Mouse (Mus musculus): ENCODE results near the gene Ints3.

GRCm38 (mm10) chr3:90373432-90374028 is 59.9 kb downstream of the Ints3 start:
- TF ChIP-seq CTCF (IDR thresholded peaks at IDR 0.05; ENCODE audit: borderline replicate concordance, extremely low read depth, insufficient read depth, insufficient read length) (peak; percentile 85; the same call in 1 of the 2 replicates), POLR2A (IDR thresholded peaks at IDR 0.05; ENCODE audit: borderline replicate concordance, extremely low read depth, insufficient read depth, insufficient read length, poor library complexity, severe bottlenecking) (no peak)
